Mouse (Mus musculus): ENCODE data around the gene Laptm4a. TPM values are rescaled to one million over a fixed set of nuclear protein-coding genes. Genes with fewer than 3 reads are reported as not detected.

Laptm4a gene
- 235 and 251 TPM in 2 replicates for polyA plus RNA-seq (2015; fragmentation: Nextera tagmentation; extraction: Ambion mirVana)

DNA sequence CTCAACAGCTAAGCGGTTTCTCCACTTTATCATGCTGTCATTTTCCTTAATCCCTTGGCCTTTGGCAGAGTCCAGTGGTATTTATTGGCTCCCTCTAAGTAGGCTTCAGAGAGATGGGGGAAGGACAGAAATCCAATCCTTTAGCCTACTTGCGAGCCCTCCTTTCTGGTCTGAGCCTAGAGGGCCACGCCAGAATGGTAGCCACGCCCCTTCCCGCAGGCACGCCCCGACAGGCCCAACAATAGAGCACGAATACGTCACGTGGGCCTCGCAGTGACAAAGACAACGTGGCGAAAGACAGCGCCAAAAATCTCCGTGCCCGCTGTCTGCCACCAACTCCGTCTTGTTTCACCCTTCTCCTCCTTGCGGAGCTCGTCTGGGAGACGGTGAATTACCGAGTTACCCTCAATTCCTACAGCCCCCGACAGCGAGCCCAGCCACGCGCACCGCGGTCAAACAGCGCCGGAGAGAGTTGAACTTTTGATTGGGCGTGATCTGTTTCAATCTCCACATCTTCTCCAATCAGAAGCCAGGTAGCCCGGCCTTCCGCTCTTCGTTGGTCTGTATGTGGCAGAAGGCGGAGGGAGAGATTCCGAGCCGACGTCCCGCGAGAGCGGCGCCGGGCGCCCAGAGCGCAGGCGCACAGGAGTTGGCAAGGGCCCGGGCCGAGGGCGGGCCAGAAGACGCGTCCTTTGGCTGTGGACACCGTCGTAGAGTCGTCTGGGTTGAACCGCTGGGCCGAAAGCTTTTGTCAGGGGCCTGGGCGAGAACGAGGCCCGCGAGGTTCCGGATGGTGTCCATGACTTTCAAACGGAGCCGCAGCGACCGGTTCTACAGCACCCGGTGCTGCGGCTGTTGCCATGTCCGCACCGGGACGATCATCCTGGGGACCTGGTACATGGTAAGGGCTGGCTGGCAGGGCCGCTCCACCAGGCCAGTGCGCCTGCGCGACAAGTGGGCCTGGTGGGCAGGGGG, at the start of gene Laptm4a:
Gene Laptm4a (plus strand): TSS at position 271 of the 975 bp plus-strand sequence.
- Histone ChIP-seq H3K4me3 (peak within 1 kb of the TSS; percentile 68), H3K27me3 (no peaks in the 10 kb centered on the region), H3K36me3 (0 out of 2 replicates have a peak, but pooled peaks cover 4% of the 10 kb centered on the region), H3K9ac (peak within 1 kb of the TSS; percentile 85), H3K9me3 (no peaks in the 10 kb centered on the region), H3K4me2 (peak within 1 kb of the TSS; percentile 78), H3K27ac (replicated peaks) (peak within 1 kb of the TSS; percentile 97), H3K4me1 (replicated peaks) (peaks cover 41% of the 10 kb centered on the region)
- peak; percentile 98 for ATAC-seq (ENCODE audit: low read depth)
- WGBS = under 1% methylated on average over 73 of the region's 73 CpGs

DNA sequence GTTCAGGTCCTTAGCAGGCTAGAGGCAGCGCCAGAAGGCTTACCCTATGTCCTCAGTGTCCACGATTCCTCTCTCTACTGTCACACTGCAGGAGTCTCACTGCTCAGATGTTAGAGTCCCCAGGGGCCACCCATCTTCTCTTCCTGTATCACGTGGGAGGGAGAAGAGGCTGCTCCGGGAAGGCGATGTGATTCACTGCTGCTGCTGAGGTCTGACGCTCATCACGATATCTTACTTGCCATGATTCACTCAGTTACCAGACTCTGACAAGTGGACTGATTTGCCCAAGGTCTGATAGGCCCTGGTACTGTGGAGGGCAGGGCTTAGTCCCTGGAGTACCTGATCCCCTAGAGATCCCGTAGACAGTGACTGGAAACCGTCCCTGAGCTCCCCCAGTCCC, 45.9 kb upstream of the Laptm4a start:
- ATAC-seq (ENCODE audit: low read depth) = no peak
- Histone ChIP-seq H3K9ac (no peak overlapping the region), H3K27ac (replicated peaks) (no peak overlapping the region), H3K9me3 (no peaks in the 10 kb centered on the region), H3K4me2 (no peak overlapping the region), H3K4me1 (replicated peaks) (no peaks in the 10 kb centered on the region), H3K4me3 (no peak overlapping the region), H3K27me3 (no peaks in the 10 kb centered on the region), H3K36me3 (no peaks in the 10 kb centered on the region)
- WGBS = 84% methylated on average over 9 of the region's 9 CpGs

GRCm38 (mm10) chr12:8876865-8877264, 44.6 kb upstream of the Laptm4a start:
- H3K9me3 ChIP-seq = no peaks in the 10 kb centered on the region
- H3K4me1 ChIP-seq (replicated peaks) = no peaks in the 10 kb centered on the region
- no peak for ATAC-seq (ENCODE audit: low read depth)
- WGBS = 82% methylated on average over 5 of the region's 5 CpGs
- H3K4me3 ChIP-seq = no peak overlapping the region
- H3K36me3 ChIP-seq = no peaks in the 10 kb centered on the region
- H3K27ac ChIP-seq (replicated peaks) = no peak overlapping the region
- no peaks in the 10 kb centered on the region for H3K27me3 ChIP-seq
- no peak overlapping the region for H3K4me2 ChIP-seq
- H3K9ac ChIP-seq = no peak overlapping the region

GRCm38 (mm10) chr12:8877413-8877812, 44.1 kb upstream of the Laptm4a start:
- Histone ChIP-seq H3K4me1 (replicated peaks) (no peaks in the 10 kb centered on the region), H3K36me3 (no peaks in the 10 kb centered on the region), H3K27me3 (no peaks in the 10 kb centered on the region), H3K27ac (replicated peaks) (no peak overlapping the region), H3K9ac (no peak overlapping the region), H3K4me2 (no peak overlapping the region), H3K9me3 (no peaks in the 10 kb centered on the region), H3K4me3 (no peak overlapping the region)
- 82% methylated on average over 6 of the region's 6 CpGs for WGBS
- no peak for ATAC-seq (ENCODE audit: low read depth)

- no peak overlapping the region for H3K4me3 ChIP-seq
- no peak overlapping the region for H3K4me2 ChIP-seq
- H3K9me3 ChIP-seq = no peaks in the 10 kb centered on the region
- no peaks in the 10 kb centered on the region for H3K4me1 ChIP-seq (replicated peaks)
- no peak for ATAC-seq (ENCODE audit: low read depth)
- H3K27ac ChIP-seq (replicated peaks) = no peak overlapping the region
- no peaks in the 10 kb centered on the region for H3K36me3 ChIP-seq
- H3K27me3 ChIP-seq = no peaks in the 10 kb centered on the region
- no peak overlapping the region for H3K9ac ChIP-seq
- 91% methylated on average over 2 of the region's 2 CpGs for WGBS
Observed at GRCm38 (mm10) chr12:8878752-8879151, 42.7 kb upstream of the Laptm4a start.

- peaks cover 1% of the 10 kb centered on the region; the same call in 1 of the 2 replicates for H3K4me1 ChIP-seq (replicated peaks)
- H3K27me3 ChIP-seq = no peaks in the 10 kb centered on the region
- H3K4me2 ChIP-seq = no peak overlapping the region
- H3K36me3 ChIP-seq = no peaks in the 10 kb centered on the region
- H3K9me3 ChIP-seq = no peaks in the 10 kb centered on the region
- H3K4me3 ChIP-seq = no peak overlapping the region
- no peak overlapping the region for H3K27ac ChIP-seq (replicated peaks)
- ATAC-seq (ENCODE audit: low read depth) = no peak
- WGBS = 66% methylated on average over 6 of the region's 6 CpGs
- no peak overlapping the region for H3K9ac ChIP-seq
Observed at GRCm38 (mm10) chr12:8879389-8879788, 42.1 kb upstream of the Laptm4a start.

DNA sequence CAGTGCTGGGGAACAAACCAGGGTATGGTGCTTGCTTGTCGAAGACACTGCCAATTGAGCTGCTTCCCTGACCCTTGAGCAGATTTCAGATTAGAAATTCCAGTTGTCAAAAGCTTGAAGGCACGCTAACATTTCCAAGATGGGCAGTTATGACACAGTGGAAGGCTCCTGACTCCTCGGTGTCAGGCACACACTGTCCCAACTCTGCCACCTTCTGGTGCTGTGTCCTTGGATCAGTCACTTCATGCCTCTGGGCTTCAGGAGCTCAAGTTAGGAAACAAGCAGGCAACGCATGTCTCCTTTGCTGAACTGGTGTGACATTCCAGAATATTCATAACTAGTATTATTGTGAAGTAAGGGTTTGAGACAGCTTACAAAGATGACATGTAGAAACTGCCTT, 39.7 kb upstream of the Laptm4a start:
- no peaks in the 10 kb centered on the region for H3K27me3 ChIP-seq
- peaks cover 12% of the 10 kb centered on the region for H3K4me1 ChIP-seq (replicated peaks)
- H3K9me3 ChIP-seq = no peaks in the 10 kb centered on the region
- H3K4me3 ChIP-seq = no peak overlapping the region
- H3K4me2 ChIP-seq = no peak overlapping the region
- WGBS = 78% methylated on average over 4 of the region's 4 CpGs
- no peaks in the 10 kb centered on the region for H3K36me3 ChIP-seq
- H3K9ac ChIP-seq = no peak overlapping the region
- ATAC-seq (ENCODE audit: low read depth) = no peak
- H3K27ac ChIP-seq (replicated peaks) = no peak overlapping the region

GRCm38 (mm10) chr12:8882376-8882775, 39.1 kb upstream of the Laptm4a start:
- no peak for ATAC-seq (ENCODE audit: low read depth)
- H3K27ac ChIP-seq (replicated peaks) = no peak overlapping the region
- no peaks in the 10 kb centered on the region for H3K27me3 ChIP-seq
- H3K4me1 ChIP-seq (replicated peaks) = peaks cover 12% of the 10 kb centered on the region
- H3K36me3 ChIP-seq = no peaks in the 10 kb centered on the region
- no peak overlapping the region for H3K9ac ChIP-seq
- no peak overlapping the region for H3K4me3 ChIP-seq
- H3K9me3 ChIP-seq = no peaks in the 10 kb centered on the region
- 80% methylated on average over 8 of the region's 8 CpGs for WGBS
- no peak overlapping the region for H3K4me2 ChIP-seq

- H3K9me3 ChIP-seq = no peaks in the 10 kb centered on the region
- 25% methylated on average over 13 of the region's 13 CpGs for WGBS
- H3K4me1 ChIP-seq (replicated peaks) = peaks cover 12% of the 10 kb centered on the region
- no peak overlapping the region for H3K9ac ChIP-seq
- ATAC-seq (ENCODE audit: low read depth) = no peak
- no peak overlapping the region for H3K4me2 ChIP-seq
- no peaks in the 10 kb centered on the region for H3K27me3 ChIP-seq
- H3K27ac ChIP-seq (replicated peaks) = no peak overlapping the region
- no peak overlapping the region for H3K4me3 ChIP-seq
- no peaks in the 10 kb centered on the region for H3K36me3 ChIP-seq
Observed at GRCm38 (mm10) chr12:8884426-8885145, 36.9 kb upstream of the Laptm4a start.

DNA sequence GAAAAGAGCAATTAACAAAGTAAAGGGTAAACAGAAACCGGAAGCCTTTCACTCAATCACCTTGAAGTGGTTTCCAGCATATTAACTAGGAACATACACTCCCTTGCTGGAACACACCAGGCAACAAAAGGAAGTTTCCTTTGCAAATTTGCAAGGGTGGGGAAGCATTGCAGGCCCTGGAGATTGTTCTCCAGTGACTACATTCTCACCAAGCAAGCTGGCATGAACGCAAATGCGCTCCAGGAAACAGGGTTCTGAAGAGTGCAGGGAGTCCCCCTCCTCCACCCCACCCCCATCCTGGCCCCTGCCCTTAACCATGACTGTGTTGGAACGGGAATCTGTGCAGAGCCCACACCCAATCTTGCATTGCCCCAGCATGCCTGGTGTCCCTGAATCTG, 36.3 kb upstream of the Laptm4a start:
- no peak for ATAC-seq (ENCODE audit: low read depth)
- Histone ChIP-seq H3K9me3 (no peaks in the 10 kb centered on the region), H3K9ac (no peak overlapping the region), H3K27ac (replicated peaks) (no peak overlapping the region), H3K27me3 (no peaks in the 10 kb centered on the region), H3K4me1 (replicated peaks) (peaks cover 12% of the 10 kb centered on the region), H3K4me2 (no peak overlapping the region), H3K36me3 (no peaks in the 10 kb centered on the region), H3K4me3 (no peak overlapping the region)
- WGBS = 11% methylated on average over 4 of the region's 4 CpGs

DNA sequence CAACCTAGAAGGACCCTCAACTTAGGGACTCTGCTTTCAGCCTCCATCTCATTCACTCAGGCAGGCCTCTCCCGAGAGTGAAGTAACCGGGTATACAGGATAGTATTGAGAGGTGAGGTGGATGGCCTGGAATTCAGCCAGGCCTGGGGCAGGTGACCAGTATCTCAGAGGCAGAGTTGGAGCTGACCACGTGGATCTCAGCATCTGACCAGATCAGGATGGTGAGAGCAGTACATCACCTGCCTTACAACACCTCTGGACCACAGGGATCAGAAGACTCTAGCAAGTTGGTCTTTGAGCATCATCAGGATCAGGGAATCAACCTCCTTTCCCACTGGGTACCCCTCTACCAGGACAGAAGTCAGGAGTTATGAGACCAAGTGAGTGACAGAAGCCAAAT, 35.5 kb upstream of the Laptm4a start:
- no peaks in the 10 kb centered on the region for H3K9me3 ChIP-seq
- ATAC-seq (ENCODE audit: low read depth) = no peak
- H3K4me3 ChIP-seq = no peak overlapping the region
- H3K27ac ChIP-seq (replicated peaks) = no peak overlapping the region
- H3K4me2 ChIP-seq = no peak overlapping the region
- peaks cover 12% of the 10 kb centered on the region for H3K4me1 ChIP-seq (replicated peaks)
- no peaks in the 10 kb centered on the region for H3K36me3 ChIP-seq
- no peaks in the 10 kb centered on the region for H3K27me3 ChIP-seq
- WGBS = 70% methylated on average over 3 of the region's 3 CpGs
- no peak overlapping the region for H3K9ac ChIP-seq

DNA sequence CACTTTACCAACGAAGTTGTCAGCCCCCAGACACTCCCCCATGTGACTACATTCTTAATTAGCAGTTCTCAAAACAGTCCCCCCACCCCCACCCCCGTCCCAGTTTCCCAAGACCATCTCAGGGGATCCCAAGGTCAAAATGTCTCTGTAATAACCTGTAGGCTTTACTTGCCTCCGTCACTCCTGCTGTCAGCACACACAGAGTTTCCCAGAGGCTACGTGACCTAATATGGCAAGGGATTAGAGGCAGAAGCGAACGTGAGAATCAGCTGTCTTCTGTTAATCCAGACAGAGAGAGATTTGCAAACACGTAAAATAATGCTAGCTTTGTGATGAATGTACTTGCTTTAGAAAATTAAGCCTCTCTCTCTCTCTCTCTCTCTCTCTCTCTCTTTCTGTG, 33.0 kb upstream of the Laptm4a start:
- Histone ChIP-seq H3K27me3 (no peaks in the 10 kb centered on the region), H3K4me3 (no peak overlapping the region), H3K9me3 (no peaks in the 10 kb centered on the region), H3K36me3 (no peaks in the 10 kb centered on the region), H3K4me1 (replicated peaks) (peaks cover 13% of the 10 kb centered on the region), H3K27ac (replicated peaks) (no peak overlapping the region), H3K9ac (no peak overlapping the region), H3K4me2 (no peak overlapping the region)
- no peak for ATAC-seq (ENCODE audit: low read depth)
- WGBS = 62% methylated on average over 7 of the region's 7 CpGs
